Mouse (Mus musculus) MN1 (cell line): ENCODE measurements around the gene Ugt1a5.

Experiments
- DNase-seq: peaks from one replicate; pipeline ENCODE4 v3.0.0-alpha.2; 2016; ENCODE audit warnings: low spot score

Ugt1a5 gene

GRCm38 (mm10) chr1:88262961-88263360 lies 97.1 kb downstream of the Ugt1a5 start:
- no peak for DNase-seq

- DNase-seq: no peak
Measured at GRCm38 (mm10) chr1:88263778-88264177, 98.0 kb downstream of the Ugt1a5 start.

GRCm38 (mm10) chr1:88264237-88264868 lies 98.5 kb downstream of the Ugt1a5 start:
- no peak for DNase-seq

GRCm38 (mm10) chr1:88264869-88265240 lies 99.0 kb downstream of the Ugt1a5 start:
- peak; percentile 87 for DNase-seq

- no peak for DNase-seq
Measured at GRCm38 (mm10) chr1:88266123-88266522, 100.3 kb downstream of the Ugt1a5 start.

- DNase-seq: no peak
Measured at GRCm38 (mm10) chr1:88267489-88267888, 101.7 kb downstream of the Ugt1a5 start.

GRCm38 (mm10) chr1:88268070-88268469 lies 102.3 kb downstream of the Ugt1a5 start:
- no peak for DNase-seq
